Mouse (Mus musculus): ENCODE data around the gene Lnx2.

DNA sequence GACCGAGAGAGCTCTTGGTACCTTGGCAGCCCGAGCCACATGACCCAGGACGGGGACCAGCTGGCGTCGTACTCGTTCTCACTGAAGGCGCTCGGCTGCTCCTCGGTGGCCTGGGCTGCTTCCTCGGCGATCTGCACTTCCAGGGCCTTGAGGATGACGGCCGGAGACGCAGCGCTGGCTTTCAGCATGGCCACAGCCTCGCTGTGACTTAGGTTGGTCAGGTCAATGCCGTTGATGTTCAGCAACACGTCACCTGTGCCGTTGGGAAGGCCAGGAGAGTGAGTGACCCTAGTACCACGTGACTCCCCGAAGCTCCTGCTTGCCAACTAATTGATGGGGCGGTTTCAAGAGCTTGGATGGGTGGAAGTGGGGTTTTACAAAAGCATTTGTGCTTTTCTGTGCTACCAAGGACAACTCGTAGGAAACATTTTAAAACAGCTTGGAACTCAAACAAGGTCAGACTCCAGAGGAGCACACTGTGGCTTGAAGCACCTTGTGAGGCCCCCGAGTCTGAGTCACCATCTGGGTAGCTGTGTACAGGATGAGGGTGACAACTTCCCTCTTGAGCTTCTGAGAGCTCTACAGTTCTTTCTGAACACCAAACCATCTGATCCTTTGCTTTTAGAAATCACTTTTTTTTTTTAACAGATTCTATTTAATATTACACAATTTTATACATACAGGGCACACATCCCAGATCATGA, 51.9 kb downstream of the Lnx2 start:
- no peak for TF ChIP-seq POLR2A (IDR thresholded peaks at IDR 0.05; ENCODE audit: borderline replicate concordance, extremely low read depth, low read depth, low read length)
- TF ChIP-seq CTCF (IDR thresholded peaks at IDR 0.05; ENCODE audit: insufficient read depth, low read length): no peak
